Mouse (Mus musculus) thymus, adult 2 months (tissue): ENCODE data around the gene Rnasek. TPM values are rescaled to one million over a fixed set of nuclear protein-coding genes. Genes with fewer than 3 reads are reported as not detected.

Source experiments
- DNase-seq: peaks from one replicate; pipeline ENCODE4 v3.0.0; 2021
- H3K27ac ChIP-seq: fragments of 200-500 bp; 2 replicates; pipeline ENCODE4 v1.5.1; 2012; ENCODE audit warnings: low read length, control low read depth; ENCODE audit not compliant: control insufficient read depth, insufficient read depth
- H3K27me3 ChIP-seq: fragments of 200-500 bp; 2 replicates; pipeline ENCODE4 v1.6.1; 2012; ENCODE audit warnings: mild to moderate bottlenecking, low read length, moderate library complexity, mixed read lengths; ENCODE audit not compliant: control insufficient read depth, insufficient read depth
- H3K36me3 ChIP-seq: fragments of 200-500 bp; 2 replicates; pipeline ENCODE4 v1.6.1; 2012; ENCODE audit warnings: mild to moderate bottlenecking, low read length, moderate library complexity; ENCODE audit not compliant: control insufficient read depth, insufficient read depth
- H3K4me1 ChIP-seq: fragments of 200-500 bp; replicated peaks from 2 replicates; pipeline ENCODE4 v1.6.1; 2012; ENCODE audit warnings: low read length; ENCODE audit not compliant: control insufficient read depth, insufficient read depth
- H3K4me3 ChIP-seq: fragments of 200-500 bp; 2 replicates; pipeline ENCODE4 v1.5.1; 2012; ENCODE audit warnings: mild to moderate bottlenecking, low read length, control low read depth, moderate library complexity; ENCODE audit not compliant: control insufficient read depth, insufficient read depth
- CTCF ChIP-seq: fragments of 200-500 bp; IDR thresholded peaks from 2 replicates; pipeline ENCODE4 v1.5.1; 2012; ENCODE audit warnings: mild to moderate bottlenecking, control low read depth, low read length, moderate library complexity, borderline replicate concordance; ENCODE audit not compliant: control insufficient read depth, poor library complexity, insufficient read depth; ENCODE audit errors: extremely low read depth
- POLR2A ChIP-seq: fragments of 200-500 bp; IDR thresholded peaks from 2 replicates; pipeline ENCODE4 v1.6.1; 2012; ENCODE audit warnings: mild to moderate bottlenecking, low read length, control low read depth, moderate library complexity; ENCODE audit not compliant: control insufficient read depth, poor library complexity, insufficient read depth; ENCODE audit errors: extremely low read depth
- WGBS: fragments of 180-500 bp; shearing (Covaris S2); methylation state at CpG from one replicate; pipeline ENCODE4 v1.1.7; 2018; 5-methylcytosine and 5-hydroxymethylcytosine counted together
- polyA plus RNA-seq: library from polyadenylated mRNA; depleted of rRNA; stranded (reverse); fragments of >200 nt; gene quantifications from 2 replicates; pipeline ENCODE4 v1.2.3, GENCODE M21; 2012

The Rnasek gene
- polyA plus RNA-seq, 1 experiment, result 186 TPM

DNA sequence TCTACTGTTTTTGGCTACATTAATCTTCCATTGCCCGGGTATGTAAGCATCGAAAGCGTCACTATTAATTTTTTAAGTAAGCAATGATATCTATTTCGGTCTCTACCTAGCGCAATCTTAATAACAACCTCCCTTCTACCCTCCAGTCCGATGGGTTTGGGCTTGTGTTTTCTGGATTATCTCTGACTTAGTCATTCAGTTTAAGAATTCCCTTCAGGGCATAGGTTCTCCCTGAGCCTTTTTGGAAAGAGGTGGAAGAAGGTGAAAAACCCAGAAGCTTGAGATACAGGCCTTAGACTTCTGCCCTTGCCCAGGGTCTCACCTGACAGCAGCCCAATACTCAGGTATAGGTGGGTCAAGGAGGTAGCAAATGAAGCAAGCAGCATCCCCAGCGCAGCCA lies 19.8 kb downstream of the Rnasek start:
- Histone ChIP-seq H3K4me1 (peaks cover 20% of the 10 kb centered on the region), H3K36me3 (no peaks in the 10 kb centered on the region), H3K27me3 (peaks cover 9% of the 10 kb centered on the region), H3K4me3 (peak overlapping the region; percentile 51; the same call in 1 of the 2 replicates), H3K27ac (no peak overlapping the region)
- TF ChIP-seq POLR2A (no peak), CTCF (no peak)
- DNase-seq, result no peak
- WGBS, result 84% methylated on average over 7 of the region's 7 CpGs

DNA sequence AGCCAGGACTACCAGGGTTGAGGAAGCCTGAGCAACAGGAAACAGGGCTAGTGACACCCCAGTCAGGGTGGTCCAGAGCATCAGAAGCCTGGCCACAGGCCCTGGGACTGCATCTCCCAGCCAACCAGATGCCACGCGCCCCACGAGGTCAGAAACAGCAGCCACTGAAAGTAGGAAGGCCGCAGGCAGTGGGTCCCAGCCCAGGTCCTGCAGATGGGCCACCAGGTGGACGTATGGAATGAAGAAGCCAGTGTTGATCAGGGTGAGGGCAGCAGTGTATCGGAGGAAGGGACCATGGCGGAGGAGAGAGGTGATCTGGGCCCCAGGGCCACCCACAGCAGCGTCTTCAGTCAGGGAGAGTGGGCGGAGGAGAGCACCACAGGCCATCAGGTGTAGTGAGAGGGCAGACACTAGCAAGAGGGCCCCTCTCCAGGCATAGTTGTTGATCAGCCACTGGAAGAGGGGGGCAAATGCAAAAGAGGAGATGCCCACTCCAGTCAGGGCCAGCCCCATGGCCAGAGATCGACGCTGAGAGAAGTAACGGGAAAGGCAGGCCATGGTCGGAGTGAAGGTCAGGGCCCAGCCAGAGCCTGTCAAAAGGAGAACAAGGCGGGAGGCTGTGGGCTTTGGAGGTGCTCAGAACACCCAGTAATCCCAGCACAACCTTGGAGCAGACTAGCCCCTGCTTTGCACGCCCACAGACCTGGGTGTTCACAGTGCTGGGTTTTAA lies 20.7 kb downstream of the Rnasek start:
- 96% methylated on average over 15 of the region's 15 CpGs for WGBS
- TF ChIP-seq CTCF, result no peak
- TF ChIP-seq POLR2A, result no peak
- DNase-seq, result no peak
- H3K27me3 ChIP-seq, result peaks cover 9% of the 10 kb centered on the region
- no peak overlapping the region for H3K27ac ChIP-seq
- no peak overlapping the region for H3K4me3 ChIP-seq
- peaks cover 17% of the 10 kb centered on the region for H3K4me1 ChIP-seq
- H3K36me3 ChIP-seq, result no peaks in the 10 kb centered on the region

DNA sequence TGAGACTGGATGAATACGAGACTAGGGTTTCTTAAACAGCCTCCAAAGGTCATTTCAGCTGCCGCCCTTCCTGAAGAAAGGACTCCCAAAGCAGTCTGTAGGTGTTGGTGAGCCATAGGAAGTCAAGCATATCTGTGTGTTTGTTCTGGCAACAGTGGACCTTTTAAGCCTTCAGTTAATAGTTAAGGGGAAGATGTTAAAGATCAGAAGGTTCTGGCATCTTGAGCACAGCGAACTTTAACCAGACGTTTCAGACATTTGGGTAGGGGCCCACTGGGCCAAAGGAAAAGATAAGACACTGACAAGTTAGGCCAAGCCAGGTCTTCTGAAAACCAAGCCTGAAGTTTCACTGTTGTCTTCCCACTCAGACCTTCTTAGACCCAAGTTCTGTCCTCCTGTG lies 21.6 kb downstream of the Rnasek start:
- Histone ChIP-seq H3K27ac (no peak overlapping the region), H3K4me1 (peaks cover 11% of the 10 kb centered on the region), H3K36me3 (no peaks in the 10 kb centered on the region), H3K27me3 (peaks cover 12% of the 10 kb centered on the region), H3K4me3 (no peak overlapping the region)
- no peak for TF ChIP-seq POLR2A
- TF ChIP-seq CTCF, result no peak
- 96% methylated on average over 4 of the region's 4 CpGs for WGBS
- no peak for DNase-seq

DNA sequence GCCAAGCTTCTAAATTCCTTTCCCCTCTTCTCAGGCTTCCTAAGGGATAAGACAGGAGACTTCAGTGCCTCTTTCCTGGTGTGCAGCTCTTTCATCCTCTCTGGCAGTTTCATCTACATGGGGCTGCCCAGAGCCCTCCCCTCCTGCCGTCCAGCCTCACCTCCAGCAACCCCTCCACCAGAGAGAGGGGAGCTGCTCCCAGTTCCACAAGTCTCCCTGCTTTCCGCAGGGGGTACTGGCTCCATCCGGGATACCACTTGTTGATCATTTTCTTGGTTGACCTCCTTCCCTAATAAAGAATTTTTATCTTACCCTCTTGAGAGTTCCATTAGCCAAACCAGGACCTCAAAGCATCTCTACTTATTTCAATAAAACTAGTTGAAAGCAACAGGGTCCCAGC lies 23.5 kb downstream of the Rnasek start:
- Histone ChIP-seq H3K27ac (no peak overlapping the region), H3K4me3 (no peak overlapping the region), H3K4me1 (peaks cover 9% of the 10 kb centered on the region), H3K36me3 (no peaks in the 10 kb centered on the region), H3K27me3 (peaks cover 12% of the 10 kb centered on the region)
- no peak for DNase-seq
- TF ChIP-seq CTCF (no peak), POLR2A (no peak)
- WGBS, result 95% methylated on average over 3 of the region's 3 CpGs

DNA sequence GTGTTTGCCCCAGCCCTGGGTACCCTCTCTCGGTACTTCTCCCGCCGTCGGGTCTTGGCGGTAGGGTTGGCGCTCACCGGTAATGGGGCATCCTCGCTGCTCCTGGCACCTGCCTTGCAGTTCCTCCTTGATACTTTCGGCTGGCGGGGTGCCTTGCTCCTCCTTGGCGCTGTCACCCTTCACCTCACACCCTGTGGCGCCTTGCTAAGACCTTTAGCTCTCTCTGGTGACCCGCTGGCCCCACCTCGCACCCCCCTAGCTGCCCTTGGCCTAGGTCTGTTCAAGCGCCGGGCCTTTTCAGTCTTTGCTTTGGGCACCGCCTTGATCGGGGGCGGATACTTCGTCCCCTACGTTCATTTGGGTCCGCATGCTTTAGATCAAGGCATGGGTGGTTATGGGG lies 24.3 kb downstream of the Rnasek start:
- Histone ChIP-seq H3K27me3 (peaks cover 12% of the 10 kb centered on the region), H3K4me1 (peaks cover 4% of the 10 kb centered on the region), H3K4me3 (no peak overlapping the region), H3K27ac (no peak overlapping the region), H3K36me3 (no peaks in the 10 kb centered on the region)
- no peak for DNase-seq
- no peak for TF ChIP-seq CTCF
- TF ChIP-seq POLR2A, result no peak
- WGBS, result 46% methylated on average over 22 of the region's 22 CpGs

DNA sequence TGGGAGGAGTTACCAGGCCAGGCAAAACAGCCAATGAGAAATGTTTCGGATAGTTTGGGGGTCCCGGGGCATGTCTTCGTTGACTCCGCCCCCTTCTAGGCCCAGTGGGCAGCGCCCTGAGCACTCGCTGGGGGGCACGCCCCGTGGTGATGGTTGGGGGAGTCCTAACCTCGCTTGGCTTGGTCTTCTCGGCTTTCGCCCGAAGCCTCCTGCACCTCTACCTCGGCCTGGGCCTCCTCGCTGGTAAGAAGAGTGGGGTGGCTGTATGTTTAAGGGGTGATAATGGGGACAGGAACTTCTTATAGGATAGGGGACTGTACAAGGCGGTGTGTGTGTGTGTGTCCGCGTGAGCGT lies 24.8 kb downstream of the Rnasek start:
- H3K27me3 ChIP-seq, result peaks cover 12% of the 10 kb centered on the region
- TF ChIP-seq CTCF (no peak), POLR2A (no peak)
- no peak overlapping the region for H3K4me3 ChIP-seq
- WGBS, result 21% methylated on average over 18 of the region's 18 CpGs
- H3K36me3 ChIP-seq, result no peaks in the 10 kb centered on the region
- H3K27ac ChIP-seq, result no peak overlapping the region
- no peak for DNase-seq
- H3K4me1 ChIP-seq, result no peaks in the 10 kb centered on the region

DNA sequence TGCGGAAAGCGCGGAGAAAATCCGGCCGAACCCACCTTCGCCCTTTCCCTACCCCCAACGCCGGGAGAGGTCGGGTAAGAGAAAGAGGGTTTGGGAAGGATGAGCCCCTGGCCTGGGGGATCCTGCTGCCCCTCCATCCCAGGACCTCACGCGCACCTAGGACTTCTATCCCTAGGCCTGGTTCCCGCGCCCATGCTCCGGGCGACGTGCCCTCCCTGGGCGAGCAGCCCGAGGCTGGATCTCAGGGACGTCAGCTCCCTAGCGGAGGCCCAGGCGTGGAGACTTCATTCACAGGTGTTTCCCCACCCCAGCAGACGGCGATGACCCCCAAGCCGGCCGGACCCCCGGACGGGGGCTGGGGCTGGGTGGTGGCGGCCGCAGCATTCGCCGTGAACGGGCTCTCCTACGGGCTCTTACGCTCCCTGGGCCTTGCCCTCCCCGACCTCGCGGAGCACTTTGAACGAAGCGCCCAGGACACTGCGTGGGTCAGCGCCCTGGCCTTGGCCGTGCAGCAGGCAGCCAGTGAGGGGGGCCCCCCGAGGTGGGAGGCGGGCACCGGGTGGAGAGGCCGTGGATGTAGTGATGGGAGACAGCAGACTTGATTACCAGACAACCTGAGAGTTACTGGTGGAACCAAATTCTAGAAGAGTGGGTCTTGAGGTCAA lies 25.3 kb downstream of the Rnasek start:
- Histone ChIP-seq H3K4me3 (no peak overlapping the region), H3K4me1 (no peaks in the 10 kb centered on the region), H3K36me3 (no peaks in the 10 kb centered on the region), H3K27me3 (peaks cover 12% of the 10 kb centered on the region), H3K27ac (no peak overlapping the region)
- no peak for TF ChIP-seq POLR2A
- no peak for TF ChIP-seq CTCF
- 5% methylated on average over 46 of the region's 46 CpGs for WGBS
- DNase-seq, result no peak
